Mouse (Mus musculus): ENCODE data around the gene Meig1. TPM values are rescaled to one million over a fixed set of nuclear protein-coding genes. Genes with fewer than 3 reads are reported as not detected.

The Meig1 gene
- polyA plus RNA-seq, 1 experiment from 2014 or later, result not detected

DNA sequence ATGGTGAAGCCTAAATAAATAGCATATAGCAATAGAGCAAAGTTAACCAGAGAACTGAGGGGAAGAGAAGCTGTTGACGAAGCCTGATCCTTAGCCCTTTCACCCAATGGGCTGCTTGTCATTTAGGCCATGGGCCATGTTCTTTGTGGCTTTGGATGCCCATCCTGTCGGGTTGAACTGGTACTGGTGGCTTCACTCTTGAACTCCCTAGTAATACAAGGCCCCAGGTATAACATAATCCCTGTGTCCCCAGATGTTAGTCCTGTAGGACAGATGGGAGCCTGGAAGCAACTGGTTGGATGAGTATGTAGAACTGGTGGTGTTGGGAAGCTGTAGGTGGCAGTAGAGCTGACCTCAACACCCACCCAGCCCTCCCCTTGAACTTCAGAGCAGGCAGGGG is 30.5 kb downstream of the Meig1 start:
- 56% methylated on average over 2 of the region's 2 CpGs for WGBS (ENCODE audit: insufficient replicate concordance)
- Histone ChIP-seq H3K9me3 (replicated peaks; ENCODE audit: control insufficient read depth, low read length) (no peaks in the 10 kb centered on the region), H3K4me3 (ENCODE audit: low read depth, low read length) (no peak overlapping the region), H3K36me3 (ENCODE audit: control insufficient read depth, insufficient read depth) (no peaks in the 10 kb centered on the region), H3K27me3 (ENCODE audit: control insufficient read depth, insufficient read depth, low read depth, low read length) (no peaks in the 10 kb centered on the region), H3K4me2 (ENCODE audit: low read depth, low read length) (no peak overlapping the region), H3K27ac (ENCODE audit: low read length) (no peak overlapping the region), H3K4me1 (ENCODE audit: control insufficient read depth, low read depth, low read length) (no peaks in the 10 kb centered on the region), H3K9ac (ENCODE audit: low read depth, low read length) (no peak overlapping the region)
- no peak for ATAC-seq (ENCODE audit: low read depth)

DNA sequence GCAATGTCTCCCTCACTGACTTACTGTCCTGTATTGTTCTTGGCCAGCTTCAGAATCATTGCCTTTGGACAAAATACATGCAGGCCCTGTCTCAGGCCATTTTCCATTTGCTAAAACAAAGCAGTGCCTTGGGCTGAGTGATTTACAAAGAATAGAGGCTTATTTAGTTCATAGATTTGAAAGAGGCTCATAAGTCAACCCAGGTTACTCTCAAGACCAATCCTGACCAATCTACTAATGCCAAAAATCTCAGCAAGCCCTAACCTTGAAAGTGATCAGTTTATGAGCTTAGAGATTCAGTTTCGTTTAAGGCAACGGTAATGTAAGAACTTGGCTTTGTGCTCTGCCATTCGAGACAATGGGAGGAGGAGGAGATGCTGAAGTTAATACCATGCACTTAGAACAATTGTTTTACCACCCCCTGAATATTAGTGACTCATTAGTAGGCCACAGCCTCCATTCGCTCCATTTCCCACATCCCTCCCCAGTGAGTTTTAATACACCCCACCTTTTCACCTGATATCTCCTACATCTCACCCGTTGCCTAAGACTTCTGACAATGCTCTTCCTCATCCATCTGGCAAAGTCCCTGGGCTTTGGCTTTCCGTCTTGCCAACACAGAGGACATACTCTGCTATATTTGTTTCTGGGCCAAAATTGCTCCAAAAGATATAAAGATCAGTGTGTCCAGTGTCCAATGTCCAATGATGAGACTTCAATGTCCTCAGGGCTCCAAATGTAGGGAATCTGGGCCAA is 35.2 kb downstream of the Meig1 start:
- H3K9me3 ChIP-seq (replicated peaks; ENCODE audit: control insufficient read depth, low read length), result no peaks in the 10 kb centered on the region
- H3K4me1 ChIP-seq (ENCODE audit: control insufficient read depth, low read depth, low read length), result no peaks in the 10 kb centered on the region
- H3K36me3 ChIP-seq (ENCODE audit: control insufficient read depth, insufficient read depth), result no peaks in the 10 kb centered on the region
- no peaks in the 10 kb centered on the region for H3K27me3 ChIP-seq (ENCODE audit: control insufficient read depth, insufficient read depth, low read depth, low read length)
- H3K4me2 ChIP-seq (ENCODE audit: low read depth, low read length), result no peak overlapping the region
- no peak overlapping the region for H3K9ac ChIP-seq (ENCODE audit: low read depth, low read length)
- 65% methylated on average over 6 of the region's 6 CpGs for WGBS (ENCODE audit: insufficient replicate concordance)
- ATAC-seq (ENCODE audit: low read depth), result no peak
- H3K4me3 ChIP-seq (ENCODE audit: low read depth, low read length), result no peak overlapping the region
- H3K27ac ChIP-seq (ENCODE audit: low read length), result no peak overlapping the region

DNA sequence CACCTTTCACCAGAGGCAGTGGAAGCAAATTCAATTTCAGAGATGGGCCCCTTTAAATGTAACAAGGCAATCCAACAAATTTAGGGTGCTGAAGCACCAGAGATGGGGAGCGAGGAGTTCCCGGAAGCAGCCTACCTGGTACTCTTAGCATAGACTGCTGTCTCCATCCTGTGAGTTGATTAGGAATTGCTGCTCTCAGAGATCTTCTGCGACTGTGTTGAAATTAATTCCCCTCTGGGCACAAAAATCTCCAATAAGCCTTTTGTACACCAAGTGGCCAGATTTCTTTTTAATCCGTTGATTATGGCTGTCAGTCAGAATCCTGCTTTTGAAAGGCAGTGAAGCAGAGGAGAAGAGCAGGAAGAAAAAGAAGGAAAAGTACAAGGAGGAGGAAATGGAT is 57.3 kb downstream of the Meig1 start:
- ATAC-seq (ENCODE audit: low read depth), result no peak
- no peaks in the 10 kb centered on the region for H3K36me3 ChIP-seq (ENCODE audit: control insufficient read depth, insufficient read depth)
- no peak overlapping the region for H3K4me3 ChIP-seq (ENCODE audit: low read depth, low read length)
- 54% methylated on average over 4 of the region's 4 CpGs for WGBS (ENCODE audit: insufficient replicate concordance)
- no peaks in the 10 kb centered on the region for H3K27me3 ChIP-seq (ENCODE audit: control insufficient read depth, insufficient read depth, low read depth, low read length)
- no peak overlapping the region for H3K27ac ChIP-seq (ENCODE audit: low read length)
- no peaks in the 10 kb centered on the region for H3K9me3 ChIP-seq (replicated peaks; ENCODE audit: control insufficient read depth, low read length)
- H3K9ac ChIP-seq (ENCODE audit: low read depth, low read length), result no peak overlapping the region
- no peaks in the 10 kb centered on the region for H3K4me1 ChIP-seq (ENCODE audit: control insufficient read depth, low read depth, low read length)
- H3K4me2 ChIP-seq (ENCODE audit: low read depth, low read length), result no peak overlapping the region

- Histone ChIP-seq H3K4me1 (ENCODE audit: control insufficient read depth, low read depth, low read length) (no peaks in the 10 kb centered on the region), H3K9me3 (replicated peaks; ENCODE audit: control insufficient read depth, low read length) (no peaks in the 10 kb centered on the region), H3K9ac (ENCODE audit: low read depth, low read length) (no peak overlapping the region), H3K27ac (ENCODE audit: low read length) (no peak overlapping the region), H3K4me3 (ENCODE audit: low read depth, low read length) (no peak overlapping the region), H3K36me3 (ENCODE audit: control insufficient read depth, insufficient read depth) (no peaks in the 10 kb centered on the region), H3K27me3 (ENCODE audit: control insufficient read depth, insufficient read depth, low read depth, low read length) (no peaks in the 10 kb centered on the region), H3K4me2 (ENCODE audit: low read depth, low read length) (no peak overlapping the region)
- ATAC-seq (ENCODE audit: low read depth), result no peak
- 52% methylated on average over 3 of the region's 3 CpGs for WGBS (ENCODE audit: insufficient replicate concordance)
Measured at GRCm38 (mm10) chr2:3361067-3361466, 61.4 kb downstream of the Meig1 start.

Other genes starting within 250 kb of the Meig1 start
- 12.0 and 13.8 TPM in 2 replicates for gene Nmt2, start 138.4 kb downstream of the Meig1 start, polyA plus RNA-seq (2015; fragmentation: Nextera tagmentation; extraction: Ambion mirVana)
- 7.3 and 7.4 TPM in 2 replicates for gene Rpp38, start 90.0 kb downstream of the Meig1 start, polyA plus RNA-seq (2015; fragmentation: Nextera tagmentation; extraction: Ambion mirVana)
- 0.32 and 0.40 TPM in 2 replicates for gene Acbd7, start 86.5 kb downstream of the Meig1 start, polyA plus RNA-seq (2015; fragmentation: Nextera tagmentation; extraction: Ambion mirVana)
- not detected in 2 replicates for gene Olah, start 25.4 kb downstream of the Meig1 start, polyA plus RNA-seq (2015; fragmentation: Nextera tagmentation; extraction: Ambion mirVana)
- gene Dclre1c, start 1.5 kb upstream of the Meig1 start, polyA plus RNA-seq (2015; fragmentation: Nextera tagmentation; extraction: Ambion mirVana), result 3.9 and 4.2 TPM in 2 replicates
- 3.7 and 4.0 TPM in 2 replicates for gene Suv39h2, start 52.4 kb upstream of the Meig1 start, polyA plus RNA-seq (2015; fragmentation: Nextera tagmentation; extraction: Ambion mirVana)
- gene Gm45902, start 90.1 kb upstream of the Meig1 start, polyA plus RNA-seq (2015; fragmentation: Nextera tagmentation; extraction: Ambion mirVana), result 1.4 and 1.5 TPM in 2 replicates
- 51.4 and 58.6 TPM in 2 replicates for gene Hspa14, start 90.2 kb upstream of the Meig1 start, polyA plus RNA-seq (2015; fragmentation: Nextera tagmentation; extraction: Ambion mirVana)
- gene Cdnf, start 90.4 kb upstream of the Meig1 start, polyA plus RNA-seq (2015; fragmentation: Nextera tagmentation; extraction: Ambion mirVana), result 0.09 and 0.11 TPM in 2 replicates
- 25.0 and 25.6 TPM in 2 replicates for gene Fam107b, start 147.8 kb upstream of the Meig1 start, polyA plus RNA-seq (2015; fragmentation: Nextera tagmentation; extraction: Ambion mirVana)

Data from liver, embryonic 16.5 days (tissue).